Mouse (Mus musculus) myocyte (in vitro differentiated cells): ENCODE data around the gene Fbxo33. TPM values are rescaled to one million over a fixed set of nuclear protein-coding genes. Genes with fewer than 3 reads are reported as not detected.

Experiments
- H3K27me3 ChIP-seq: one replicate; pipeline ENCODE4 v1.6.1; 2011; ENCODE audit not compliant: control insufficient read depth, insufficient read depth, insufficient read length
- H3K36me3 ChIP-seq: one replicate; pipeline ENCODE4 v1.6.1; 2011; ENCODE audit not compliant: control insufficient read depth, insufficient read depth
- H3K4me2 ChIP-seq: one replicate; pipeline ENCODE4 v1.6.1; 2011; ENCODE audit warnings: low read depth, control low read depth
- H3K4me3 ChIP-seq: one replicate; pipeline ENCODE4 v1.5.1; 2011; ENCODE audit warnings: mild to moderate bottlenecking, control low read depth, moderate library complexity
- H3K79me2 ChIP-seq: one replicate; pipeline ENCODE4 v1.6.1; 2011; ENCODE audit not compliant: control insufficient read depth, insufficient read depth
- H3ac ChIP-seq: one replicate; pipeline ENCODE4 v1.6.1; 2011; ENCODE audit not compliant: control insufficient read depth, insufficient read length
- CEBPB ChIP-seq: IDR thresholded peaks from 2 replicates; pipeline ENCODE4 v1.6.1; 2011; ENCODE audit warnings: mild to moderate bottlenecking, moderate library complexity; ENCODE audit not compliant: poor library complexity, insufficient read depth, severe bottlenecking
- E2F4 ChIP-seq: IDR thresholded peaks from one replicate; pipeline ENCODE4 v1.6.1; 2011; ENCODE audit warnings: mild to moderate bottlenecking, control low read depth, moderate library complexity; ENCODE audit not compliant: insufficient read depth
- MAX ChIP-seq: IDR thresholded peaks from one replicate; pipeline ENCODE4 v1.6.1; 2011; ENCODE audit warnings: low read depth, mild to moderate bottlenecking, control low read depth
- MYOD1 ChIP-seq, 3 experiments: IDR thresholded peaks; one replicate each; pipeline ENCODE4 v1.6.1; 2011; ENCODE audit warnings: control low read depth in 2 of 3, low read depth in 2 of 3, mild to moderate bottlenecking in 2 of 3, moderate library complexity in 1 of 3; ENCODE audit not compliant: insufficient read length in 2 of 3, control insufficient read depth in 1 of 3
- MYOG ChIP-seq, 3 experiments: IDR thresholded peaks; one replicate each; pipeline ENCODE4 v1.6.1; 2011; ENCODE audit warnings: control low read depth in 2 of 3, low read depth in 2 of 3, mild to moderate bottlenecking in 2 of 3; ENCODE audit not compliant: insufficient read length in 2 of 3, control insufficient read depth in 1 of 3, insufficient read depth in 1 of 3
- POLR2A ChIP-seq: IDR thresholded peaks from one replicate; pipeline ENCODE4 v1.6.1; 2011; ENCODE audit warnings: low read depth, mild to moderate bottlenecking, control low read depth, moderate library complexity; ENCODE audit not compliant: insufficient read length
- POLR2AphosphoS2 ChIP-seq: IDR thresholded peaks from one replicate; pipeline ENCODE4 v1.6.1; 2011; ENCODE audit warnings: low read depth, control low read depth; ENCODE audit not compliant: insufficient read length
- REST ChIP-seq: IDR thresholded peaks from one replicate; pipeline ENCODE4 v1.6.1; 2011; ENCODE audit warnings: mild to moderate bottlenecking, control low read depth, moderate library complexity; ENCODE audit not compliant: insufficient read depth, insufficient read length
- SRF ChIP-seq: IDR thresholded peaks from one replicate; pipeline ENCODE4 v1.6.1; 2011; ENCODE audit warnings: low read depth; ENCODE audit not compliant: control insufficient read depth, insufficient read length
- TCF12 ChIP-seq: IDR thresholded peaks from one replicate; pipeline ENCODE4 v1.6.1; 2011; ENCODE audit warnings: mild to moderate bottlenecking, control low read depth; ENCODE audit not compliant: poor library complexity, insufficient read depth, severe bottlenecking
- TCF3 ChIP-seq: IDR thresholded peaks from one replicate; pipeline ENCODE4 v1.6.1; 2011; ENCODE audit warnings: low read depth, control low read depth; ENCODE audit not compliant: insufficient read length
- USF1 ChIP-seq: IDR thresholded peaks from one replicate; pipeline ENCODE4 v1.6.1; 2011; ENCODE audit warnings: low read depth, mild to moderate bottlenecking, control low read depth, moderate library complexity
- polyA plus RNA-seq: library from polyadenylated mRNA; unstranded; fragments of >200 nt; fragmentation: generic; extraction: Trizol; gene quantifications from one replicate; pipeline ENCODE4 v1.2.1, GENCODE M21; 2012; ENCODE audit warnings: missing spikeins

The Fbxo33 gene
- polyA plus RNA-seq, 1 experiment = 2.7 TPM

DNA sequence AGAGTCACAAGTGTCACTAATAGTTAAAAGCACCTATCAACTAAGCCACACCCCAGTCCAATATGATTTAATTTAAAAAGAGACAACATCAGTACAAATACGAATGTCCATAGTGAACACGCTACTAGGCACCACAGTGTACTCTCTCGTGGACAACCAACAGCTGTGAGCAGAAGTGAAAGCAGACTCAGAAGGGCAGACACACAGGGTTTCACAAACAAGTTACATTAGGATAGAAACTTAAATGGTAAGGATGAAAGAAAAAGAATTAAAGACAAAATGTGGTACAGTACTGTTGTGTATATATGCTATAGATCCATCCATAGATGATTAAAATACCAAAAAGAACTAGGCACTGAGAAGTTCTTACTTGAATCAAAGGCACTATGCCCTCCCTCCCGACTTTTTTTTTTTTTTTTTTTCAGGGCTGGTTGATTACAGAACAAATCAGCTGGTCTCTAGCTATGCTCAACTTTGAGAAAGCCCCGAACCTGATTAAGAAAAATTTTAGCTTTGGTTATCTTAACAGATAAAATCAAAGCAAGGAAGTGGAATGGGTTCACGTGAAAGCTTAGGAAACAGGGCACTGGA is 2.8 kb downstream of the Fbxo33 start:
- no peak overlapping the region for H3K4me2 ChIP-seq
- TF ChIP-seq MYOD1 (IDR thresholded peaks at IDR 0.05; ENCODE audit: control insufficient read depth in 1 of 3, insufficient read length in 2 of 3, low read depth in 2 of 3) = no peak
- no peak for TF ChIP-seq REST
- TF ChIP-seq POLR2AphosphoS2 = no peak
- TF ChIP-seq TCF3 = no peak
- no peak for TF ChIP-seq USF1
- no peak for TF ChIP-seq POLR2A
- TF ChIP-seq E2F4 = no peak
- no peak for TF ChIP-seq MYOG (IDR thresholded peaks at IDR 0.05; ENCODE audit: control insufficient read depth in 1 of 3, insufficient read depth in 1 of 3, insufficient read length in 2 of 3, low read depth in 2 of 3)
- no peak for TF ChIP-seq MAX
- no peak for TF ChIP-seq SRF
- TF ChIP-seq CEBPB = no peak
- TF ChIP-seq TCF12 = no peak
- H3K4me3 ChIP-seq = no peak overlapping the region
- H3K27me3 ChIP-seq = no peaks in the 10 kb centered on the region
- no peaks in the 10 kb centered on the region for H3K36me3 ChIP-seq
- H3ac ChIP-seq = no peak overlapping the region
- peaks cover 38% of the 10 kb centered on the region for H3K79me2 ChIP-seq

DNA sequence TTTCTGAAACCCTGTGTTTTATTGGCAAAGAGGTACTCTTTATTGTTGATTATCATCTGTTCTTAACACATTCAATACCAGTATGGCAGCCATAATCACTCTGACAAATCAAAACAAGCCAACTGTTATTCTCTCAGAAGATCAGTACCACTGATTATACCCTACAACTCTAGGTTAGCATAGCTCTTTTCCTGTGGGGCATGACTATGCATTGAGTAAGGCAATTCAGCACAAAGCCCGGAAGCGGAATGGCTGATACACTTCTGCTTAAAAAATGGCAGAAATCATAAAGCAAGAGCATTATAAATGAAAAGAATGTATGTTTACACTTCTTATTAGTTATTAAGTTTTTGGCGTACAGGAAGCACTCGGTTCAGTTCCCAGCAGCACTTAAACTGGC is 3.3 kb downstream of the Fbxo33 start:
- Histone ChIP-seq H3K36me3 (no peaks in the 10 kb centered on the region), H3K79me2 (peaks cover 38% of the 10 kb centered on the region), H3ac (no peak overlapping the region), H3K4me2 (no peak overlapping the region), H3K27me3 (no peaks in the 10 kb centered on the region), H3K4me3 (no peak overlapping the region)
- no peak for TF ChIP-seq USF1
- TF ChIP-seq MAX = no peak
- no peak for TF ChIP-seq TCF12
- TF ChIP-seq POLR2AphosphoS2 = no peak
- TF ChIP-seq SRF = no peak
- TF ChIP-seq MYOG (IDR thresholded peaks at IDR 0.05; ENCODE audit: control insufficient read depth in 1 of 3, insufficient read depth in 1 of 3, insufficient read length in 2 of 3, low read depth in 2 of 3) = no peak

DNA sequence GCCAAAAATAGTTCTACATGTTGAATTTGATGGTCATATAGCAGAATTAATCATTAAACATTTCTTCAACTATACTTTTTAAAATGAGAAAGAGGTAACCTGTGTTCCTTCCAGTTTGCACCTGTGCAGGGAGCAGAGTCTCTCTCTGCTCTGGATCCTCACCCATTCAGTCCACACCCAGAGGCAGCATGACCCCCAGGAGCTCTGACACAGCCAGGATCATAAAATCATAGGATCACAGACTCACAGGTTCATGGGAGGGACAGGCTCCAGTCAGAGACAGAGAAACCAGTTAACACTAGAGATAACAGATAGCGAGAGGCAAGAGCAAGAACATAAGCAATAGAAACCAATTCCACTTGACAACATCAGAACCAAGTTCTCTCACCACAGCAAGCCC is 11.7 kb downstream of the Fbxo33 start:
- TF ChIP-seq POLR2AphosphoS2 (no peak), SRF (no peak), E2F4 (no peak), CEBPB (no peak), USF1 (no peak), POLR2A (no peak), TCF12 (no peak)
- no peaks in the 10 kb centered on the region for H3K27me3 ChIP-seq

DNA sequence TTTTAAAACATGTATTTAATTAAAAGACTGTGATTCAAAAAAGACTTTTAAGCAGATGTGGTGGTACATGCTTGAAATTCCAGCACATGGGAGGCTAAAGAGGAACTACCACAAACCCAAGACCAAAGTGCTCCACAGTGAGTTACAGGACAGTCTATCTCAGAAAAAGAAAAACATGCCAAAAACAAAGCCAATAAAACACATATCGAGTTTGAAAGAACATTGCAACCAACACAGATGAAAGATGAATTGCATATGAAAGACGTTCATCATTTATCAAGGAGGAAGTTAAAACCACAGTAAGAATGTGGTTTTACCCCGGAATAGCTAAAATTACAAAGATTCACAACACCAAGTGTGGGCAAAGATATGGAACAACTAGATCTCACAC is 12.5 kb downstream of the Fbxo33 start:
- H3K27me3 ChIP-seq = no peaks in the 10 kb centered on the region
- H3K36me3 ChIP-seq = peaks cover 4% of the 10 kb centered on the region
- H3K79me2 ChIP-seq = peaks cover 5% of the 10 kb centered on the region
- H3ac ChIP-seq = no peak overlapping the region
- H3K4me3 ChIP-seq = no peak overlapping the region
- TF ChIP-seq SRF = no peak
- TF ChIP-seq E2F4 = no peak
- TF ChIP-seq POLR2AphosphoS2 = no peak
- no peak for TF ChIP-seq REST
- no peak for TF ChIP-seq USF1
- no peak for TF ChIP-seq POLR2A
- peak overlapping the region; percentile 46 for H3K4me2 ChIP-seq

More for the DNA sequence above, 11.7 kb downstream of the Fbxo33 start:
- Histone ChIP-seq H3K4me2 (no peak overlapping the region), H3K36me3 (peaks cover 4% of the 10 kb centered on the region), H3K79me2 (peaks cover 6% of the 10 kb centered on the region), H3ac (no peak overlapping the region), H3K4me3 (no peak overlapping the region)

DNA sequence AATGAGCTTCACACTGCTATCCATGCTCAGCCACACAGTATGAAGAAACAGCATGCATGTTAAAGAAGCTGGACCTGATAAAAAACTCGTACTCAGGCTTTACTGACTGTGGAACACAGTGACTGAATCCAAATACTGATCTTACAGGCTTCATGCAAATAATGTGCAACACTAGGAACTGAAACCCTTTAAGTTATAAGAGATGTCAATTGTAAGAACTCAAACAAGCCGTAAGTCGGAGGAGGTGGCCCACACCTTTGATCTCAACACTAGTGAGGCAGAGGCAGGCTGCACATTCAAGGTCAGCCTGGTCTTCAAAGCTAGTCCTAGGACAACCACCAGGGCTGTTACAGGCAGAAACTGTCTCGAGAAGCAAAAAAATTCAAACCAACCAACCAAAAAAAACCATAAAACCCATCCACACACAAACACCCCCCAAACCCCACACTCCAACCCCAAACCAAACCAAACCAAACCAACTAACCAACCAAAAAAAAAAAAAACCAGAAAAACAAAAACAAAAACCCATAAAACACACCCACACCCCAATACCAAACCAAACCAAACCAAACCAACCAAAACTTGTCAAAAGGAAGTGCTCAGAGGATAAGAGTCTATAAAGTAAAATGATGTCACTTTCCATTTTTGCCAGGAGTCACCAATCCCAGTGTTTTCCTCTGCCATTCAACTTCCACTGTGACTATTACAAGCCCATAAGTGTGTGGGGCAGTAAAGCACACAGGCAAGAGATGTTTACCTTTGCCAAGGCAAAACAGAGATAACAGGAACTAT is 13.1 kb downstream of the Fbxo33 start:
- H3K4me2 ChIP-seq = peak overlapping the region; percentile 46
- no peaks in the 10 kb centered on the region for H3K27me3 ChIP-seq
- no peak overlapping the region for H3K4me3 ChIP-seq
- H3ac ChIP-seq = no peak overlapping the region
- TF ChIP-seq POLR2A (no peak), CEBPB (no peak), MYOD1 (IDR thresholded peaks at IDR 0.05; ENCODE audit: control insufficient read depth in 1 of 3, insufficient read length in 2 of 3, low read depth in 2 of 3) (no peak), TCF3 (no peak), E2F4 (no peak), MYOG (IDR thresholded peaks at IDR 0.05; ENCODE audit: control insufficient read depth in 1 of 3, insufficient read depth in 1 of 3, insufficient read length in 2 of 3, low read depth in 2 of 3) (no peak), TCF12 (no peak), MAX (no peak), POLR2AphosphoS2 (no peak), REST (no peak), USF1 (no peak)
- peaks cover 5% of the 10 kb centered on the region for H3K79me2 ChIP-seq
- peaks cover 4% of the 10 kb centered on the region for H3K36me3 ChIP-seq
